Mouse (Mus musculus): ENCODE results near the gene Endov.

- TF ChIP-seq POLR2A (IDR thresholded peaks at IDR 0.05; ENCODE audit: insufficient read depth, low read length) (no peak), CTCF (IDR thresholded peaks at IDR 0.05; ENCODE audit: low read depth, low read length) (no peak), EP300 (IDR thresholded peaks at IDR 0.05; ENCODE audit: insufficient read depth, low read depth, low read length) (no peak)
Measured at GRCm38 (mm10) chr11:119545741-119546495, 54.8 kb downstream of the Endov start.
